Comparison of ENCODE assay signal across 7 mouse cellular contexts in the genomic region with DNA sequence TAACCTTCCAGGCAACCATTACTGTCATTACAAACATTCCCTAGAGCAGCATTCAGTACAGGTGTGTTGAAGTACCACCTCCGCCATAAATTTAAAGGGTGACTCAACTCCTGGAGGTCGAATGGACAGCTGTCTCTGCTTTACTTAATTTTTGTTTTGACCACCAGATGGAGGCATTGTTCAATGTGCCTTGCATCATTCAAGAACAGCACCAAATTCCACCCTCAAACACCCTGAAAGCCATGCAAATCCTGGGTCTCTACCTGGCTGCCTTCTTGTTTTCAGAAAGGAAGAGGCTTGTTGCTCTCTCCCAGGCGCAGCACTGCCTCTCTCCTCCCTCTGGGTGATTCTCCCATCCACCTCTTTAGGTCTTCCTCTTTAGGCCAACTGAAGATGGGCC.
DNase-seq lines count a peak whose midpoint lies in the region; ATAC-seq and TF ChIP-seq lines count a peak whose summit lies in the region.

No protein-coding gene starts in this region.

- H3K27me3 ChIP-seq in midbrain, embryonic 11.5 days (ENCODE audit: control insufficient read depth, insufficient read depth, low read length), result peaks cover 8% of the 10 kb centered on the region; the same call in 1 of the 2 replicates
- peaks cover 42% of the 10 kb centered on the region for H3K27me3 ChIP-seq in midbrain, embryonic 10.5 days (ENCODE audit: low read depth, poor library complexity, severe bottlenecking)
- no peaks in the 10 kb centered on the region for H3K27me3 ChIP-seq in MEL (ENCODE audit: control insufficient read depth in 1 of 2, insufficient read depth in 2 of 2, low read length in 2 of 2)
- no peaks in the 10 kb centered on the region for H3K27me3 ChIP-seq in cerebellum, adult 2 months (ENCODE audit: control insufficient read depth, insufficient read depth, low read length)
- no peaks in the 10 kb centered on the region for H3K27me3 ChIP-seq in heart, embryonic 10.5 days (ENCODE audit: insufficient read depth, poor library complexity, severe bottlenecking)
- no peaks in the 10 kb centered on the region for H3K27me3 ChIP-seq in small intestine, adult 2 months (ENCODE audit: control insufficient read depth, insufficient read depth, low read length)

- H3K9me3 ChIP-seq in midbrain, embryonic 11.5 days (ENCODE audit: control insufficient read depth, low read length), result no peaks in the 10 kb centered on the region
- no peaks in the 10 kb centered on the region; the same call in 1 of the 2 replicates for H3K9me3 ChIP-seq in midbrain, embryonic 10.5 days (replicated peaks)
- no peaks in the 10 kb centered on the region for H3K9me3 ChIP-seq in MEL (replicated peaks; ENCODE audit: insufficient read depth, low read length)
- no peaks in the 10 kb centered on the region for H3K9me3 ChIP-seq in heart, embryonic 10.5 days

- no peak for TF ChIP-seq POLR2A in MEL (IDR thresholded peaks at IDR 0.05; ENCODE audit: control insufficient read depth in 1 of 2, insufficient read depth in 1 of 2, low read depth in 1 of 2, low read length in 2 of 2, poor library complexity in 1 of 2)
- TF ChIP-seq POLR2A in cerebellum, adult 2 months (IDR thresholded peaks at IDR 0.05; ENCODE audit: borderline replicate concordance, insufficient read depth, low read length), result no peak
- TF ChIP-seq POLR2A in small intestine, adult 2 months (IDR thresholded peaks at IDR 0.05; ENCODE audit: low read depth, low read length), result no peak

- no peak overlapping the region for H3K4me2 ChIP-seq in midbrain, embryonic 11.5 days

- DNase-seq in midbrain, embryonic 11.5 days (ENCODE audit: low spot score, missing footprints), result peak; percentile 88
- no peak for DNase-seq in midbrain, embryonic 10.5 days (ENCODE audit: low spot score)
- peak; percentile 85 for DNase-seq in MEL (ENCODE audit: low read depth, low spot score)
- DNase-seq in cerebellum, adult 2 months, result peak; percentile 12 to 34
- DNase-seq in heart, embryonic 10.5 days (ENCODE audit: low spot score), result no peak
- peak; percentile 24 for DNase-seq in layer of hippocampus, adult 9-11 months

- WGBS in midbrain, embryonic 11.5 days, result 33% methylated on average over 3 of the region's 3 CpGs
- 36% methylated on average over 3 of the region's 3 CpGs for WGBS in midbrain, embryonic 10.5 days
- WGBS in cerebellum, adult 2 months, result 12% methylated on average over 3 of the region's 3 CpGs
- 23% methylated on average over 3 of the region's 3 CpGs for WGBS in heart, embryonic 10.5 days
- 9% methylated on average over 3 of the region's 3 CpGs for WGBS in small intestine, adult 2 months

- peak; percentile 49 to 95 (median 91) for TF ChIP-seq CTCF in MEL (IDR thresholded peaks at IDR 0.05 in 2 of 3, conservative IDR thresholded peaks at IDR 0.05 in 1 of 3; ENCODE audit: control insufficient read depth in 1 of 3, insufficient read depth in 1 of 3, low read depth in 2 of 3, low read length in 3 of 3, poor library complexity in 1 of 3, severe bottlenecking in 1 of 3)
- peak; percentile 48; the same call in 1 of the 2 replicates for TF ChIP-seq CTCF in cerebellum, adult 2 months (IDR thresholded peaks at IDR 0.05; ENCODE audit: borderline replicate concordance, insufficient read depth, low read depth, low read length)
- TF ChIP-seq CTCF in small intestine, adult 2 months (IDR thresholded peaks at IDR 0.05; ENCODE audit: extremely low read depth, insufficient read length, insufficient replicate concordance, low read depth, low read length), result peak; percentile 37; the same call in 1 of the 2 replicates

- no peak; the same call in none of the 2 replicates for TF ChIP-seq RAD21 in MEL (IDR thresholded peaks at IDR 0.05; ENCODE audit: low read depth, low read length)

- ATAC-seq in midbrain, embryonic 11.5 days (ENCODE audit: low FRiP score), result no peak

- no peaks in the 10 kb centered on the region for H3K36me3 ChIP-seq in midbrain, embryonic 11.5 days (ENCODE audit: control insufficient read depth, insufficient read depth, low read length)
- H3K36me3 ChIP-seq in midbrain, embryonic 10.5 days, result no peaks in the 10 kb centered on the region
- H3K36me3 ChIP-seq in MEL (ENCODE audit: control insufficient read depth in 1 of 2, insufficient read depth in 2 of 2, low read length in 2 of 2), result peaks cover 0 to 3% of the 10 kb centered on the region in 2 experiments; a peak in 2 of 4 replicates
- peaks cover 11% of the 10 kb centered on the region; the same call in 1 of the 2 replicates for H3K36me3 ChIP-seq in heart, embryonic 10.5 days
- no peaks in the 10 kb centered on the region for H3K36me3 ChIP-seq in small intestine, adult 2 months (ENCODE audit: control insufficient read depth, insufficient read depth, low read length)

- TF ChIP-seq EP300 in MEL (IDR thresholded peaks at IDR 0.05; ENCODE audit: low read depth in 1 of 2, low read length in 2 of 2), result no peak

- H3K79me2 ChIP-seq in MEL (ENCODE audit: control insufficient read depth, insufficient read depth, low read length, poor library complexity), result no peaks in the 10 kb centered on the region

- H3K4me1 ChIP-seq in midbrain, embryonic 11.5 days (ENCODE audit: control insufficient read depth, insufficient read depth, low read length), result no peaks in the 10 kb centered on the region
- no peaks in the 10 kb centered on the region for H3K4me1 ChIP-seq in midbrain, embryonic 10.5 days
- H3K4me1 ChIP-seq in MEL (ENCODE audit: control insufficient read depth in 1 of 2, insufficient read depth in 2 of 2, low read length in 2 of 2), result peaks cover under 1 to 8% of the 10 kb centered on the region in 2 experiments; a peak in 3 of 4 replicates
- H3K4me1 ChIP-seq in cerebellum, adult 2 months (ENCODE audit: control insufficient read depth, insufficient read depth, low read length), result no peaks in the 10 kb centered on the region
- peaks cover 37% of the 10 kb centered on the region for H3K4me1 ChIP-seq in heart, embryonic 10.5 days
- H3K4me1 ChIP-seq in small intestine, adult 2 months (ENCODE audit: control insufficient read depth, insufficient read depth, insufficient read length, low read length), result peaks cover 5% of the 10 kb centered on the region; the same call in 1 of the 2 replicates

- H3K27ac ChIP-seq in midbrain, embryonic 11.5 days (ENCODE audit: low read depth, low read length), result no peak overlapping the region
- no peak overlapping the region for H3K27ac ChIP-seq in midbrain, embryonic 10.5 days (replicated peaks)
- no peak overlapping the region for H3K27ac ChIP-seq in MEL (ENCODE audit: control insufficient read depth, low read depth, low read length)
- no peak overlapping the region for H3K27ac ChIP-seq in cerebellum, adult 2 months (ENCODE audit: insufficient read depth, low read length)
- H3K27ac ChIP-seq in heart, embryonic 10.5 days, result peak overlapping the region; percentile 42
- H3K27ac ChIP-seq in small intestine, adult 2 months (ENCODE audit: insufficient read depth, low read depth, low read length), result no peak overlapping the region

- no peak overlapping the region for H3K9ac ChIP-seq in midbrain, embryonic 11.5 days (ENCODE audit: low read length)
- H3K9ac ChIP-seq in MEL (ENCODE audit: control insufficient read depth, low read depth, low read length, poor library complexity, severe bottlenecking), result 0 out of 2 replicates have a peak overlapping the region, but pooled peaks have one; percentile 9

- H3K4me3 ChIP-seq in midbrain, embryonic 11.5 days (ENCODE audit: low read depth, low read length), result no peak overlapping the region
- no peak overlapping the region for H3K4me3 ChIP-seq in midbrain, embryonic 10.5 days
- H3K4me3 ChIP-seq in MEL (ENCODE audit: control insufficient read depth in 1 of 2, insufficient read depth in 1 of 2, low read depth in 2 of 2, low read length in 2 of 2), result no peak overlapping the region
- no peak overlapping the region for H3K4me3 ChIP-seq in cerebellum, adult 2 months (replicated peaks; ENCODE audit: insufficient read depth, low read depth, low read length)
- no peak overlapping the region for H3K4me3 ChIP-seq in heart, embryonic 10.5 days
- no peak overlapping the region for H3K4me3 ChIP-seq in small intestine, adult 2 months (ENCODE audit: low read depth, low read length)

TF ChIP-seq in MEL, 35 proteins besides CTCF, POLR2A, EP300 and RAD21 (continues in another document):
- TF ChIP-seq POLR2AphosphoS2 (IDR thresholded peaks at IDR 0.05; ENCODE audit: low read length) (no peak), MAZ (IDR thresholded peaks at IDR 0.05; ENCODE audit: low read depth, low read length) (peak; percentile 43; the same call in 1 of the 2 replicates), KAT2A (conservative IDR thresholded peaks at IDR 0.05; ENCODE audit: low read depth, low read length) (no peak), MYB (IDR thresholded peaks at IDR 0.05; ENCODE audit: low read depth, low read length) (no peak), HCFC1 (IDR thresholded peaks at IDR 0.05; ENCODE audit: low read depth, low read length) (0 out of 2 replicates have a peak, but pooled peaks have one; percentile 18), USF1 (IDR thresholded peaks at IDR 0.05; ENCODE audit: low read depth, low read length) (no peak), RCOR1 (IDR thresholded peaks at IDR 0.05; ENCODE audit: low read depth, low read length) (no peak), MEF2A (IDR thresholded peaks at IDR 0.05; ENCODE audit: extremely low read depth, insufficient replicate concordance, low read depth, low read length, poor library complexity, severe bottlenecking) (no peak), MAFK (IDR thresholded peaks at IDR 0.05; ENCODE audit: borderline replicate concordance, low read depth, low read length) (no peak), SMC3 (IDR thresholded peaks at IDR 0.05; ENCODE audit: low read depth, low read length) (peak; percentile 99), ZMIZ1 (IDR thresholded peaks at IDR 0.05; ENCODE audit: low read depth, low read length) (no peak), NRF1 (IDR thresholded peaks at IDR 0.05; ENCODE audit: insufficient read depth, low read depth, low read length, poor library complexity, severe bottlenecking) (peak; percentile 21; the same call in 1 of the 2 replicates), BHLHE40 (IDR thresholded peaks at IDR 0.05; ENCODE audit: borderline replicate concordance, low read depth, low read length) (peak; percentile 51; the same call in 1 of the 2 replicates), TCF12 (IDR thresholded peaks at IDR 0.05; ENCODE audit: low read depth, low read length) (no peak), GABPA (IDR thresholded peaks at IDR 0.05; ENCODE audit: low read depth, low read length) (no peak), ETS1 (IDR thresholded peaks at IDR 0.05; ENCODE audit: low read depth, low read length) (no peak), MAX (IDR thresholded peaks at IDR 0.05; ENCODE audit: low read length) (no peak), TBP (IDR thresholded peaks at IDR 0.05; ENCODE audit: low read depth, low read length) (no peak), E2F4 (IDR thresholded peaks at IDR 0.05; ENCODE audit: borderline replicate concordance, low read depth, low read length) (no peak), UBTF (IDR thresholded peaks at IDR 0.05; ENCODE audit: borderline replicate concordance, insufficient read depth, low read depth, low read length) (no peak), JUND (IDR thresholded peaks at IDR 0.05; ENCODE audit: low read depth, low read length) (0 out of 2 replicates have a peak, but pooled peaks have one; percentile 58)

Comparison
In these comparisons a context has a peak if more than half of its experiments do, and no peak if none do; other contexts are left out.
1. DNase-seq: peak in midbrain, embryonic 11.5 days (single experiment), MEL (single experiment), cerebellum, adult 2 months (2 of 2) and layer of hippocampus, adult 9-11 months (single experiment); none in midbrain, embryonic 10.5 days (single experiment) and heart, embryonic 10.5 days (single experiment).
2. CTCF ChIP-seq: peak in every context shown above with its lines; median percentile 91 in MEL; 48 in cerebellum, adult 2 months; 37 in small intestine, adult 2 months.